Mouse (Mus musculus): Measurements from ENCODE around the gene Ell. TPM values are rescaled to one million over a fixed set of nuclear protein-coding genes. Genes with fewer than 3 reads are reported as not detected.
"Not testable (repeated sequence)": the region's sequence is repeated elsewhere in the genome, so short reads cannot be mapped to it uniquely, and the experiment has no call there.

Gene Ell
- polyA plus RNA-seq, 1 experiment from 2014 or later = 17.8 TPM

DNA sequence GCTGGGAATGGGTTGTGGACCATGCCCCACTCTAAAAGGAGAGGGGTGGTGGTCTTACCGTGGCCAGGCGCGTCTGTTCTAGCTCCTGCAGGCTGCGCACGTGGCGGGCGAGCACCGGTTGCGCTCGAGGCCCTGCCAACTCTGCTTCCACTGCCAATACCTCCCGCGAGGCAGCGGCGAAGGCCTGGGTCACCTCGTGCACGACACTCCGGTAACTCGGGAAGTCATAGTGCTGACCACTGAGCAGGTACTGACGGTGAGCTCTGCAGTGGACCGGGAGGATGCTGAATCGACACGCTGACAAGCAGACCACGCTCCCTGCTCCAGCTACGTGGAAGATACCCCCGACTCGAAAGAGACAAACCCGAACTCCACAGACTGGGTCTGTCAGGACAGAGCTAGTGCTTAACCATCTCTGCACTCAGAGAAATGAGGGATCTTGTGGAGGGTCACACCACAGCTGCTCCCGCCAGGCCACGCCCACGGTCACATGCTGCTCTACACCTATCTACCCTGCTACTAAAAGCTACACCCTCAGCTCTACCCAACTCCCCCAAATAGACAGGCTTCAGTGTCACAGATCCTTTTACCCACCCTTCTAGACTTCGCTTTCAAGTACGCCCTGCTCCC, 33.4 kb upstream of the Ell start:
- peak overlapping the region; percentile 55 for H3K4me3 ChIP-seq (ENCODE audit: low read depth, low read length)
- H3K27me3 ChIP-seq (ENCODE audit: control insufficient read depth, insufficient read depth, low read length) = peaks cover 19% of the 10 kb centered on the region
- 37% methylated on average over 32 of the region's 32 CpGs for WGBS
- H3K36me3 ChIP-seq (ENCODE audit: control insufficient read depth, insufficient read depth, low read length) = peaks cover 7% of the 10 kb centered on the region; the same call in 1 of the 2 replicates
- peak overlapping the region; percentile 74 for H3K9ac ChIP-seq (replicated peaks; ENCODE audit: low read depth, low read length)
- H3K27ac ChIP-seq (ENCODE audit: low read depth, low read length) = peak overlapping the region; percentile 85; the same call in 1 of the 2 replicates
- peak; percentile 16 for ATAC-seq (ENCODE audit: low read depth)
- H3K9me3 ChIP-seq (ENCODE audit: control insufficient read depth, low read length) = no peaks in the 10 kb centered on the region
- H3K4me2 ChIP-seq (ENCODE audit: low read depth, low read length) = peak overlapping the region; percentile 84
- peaks cover 25% of the 10 kb centered on the region for H3K4me1 ChIP-seq (ENCODE audit: control insufficient read depth, insufficient read depth, low read length)

DNA sequence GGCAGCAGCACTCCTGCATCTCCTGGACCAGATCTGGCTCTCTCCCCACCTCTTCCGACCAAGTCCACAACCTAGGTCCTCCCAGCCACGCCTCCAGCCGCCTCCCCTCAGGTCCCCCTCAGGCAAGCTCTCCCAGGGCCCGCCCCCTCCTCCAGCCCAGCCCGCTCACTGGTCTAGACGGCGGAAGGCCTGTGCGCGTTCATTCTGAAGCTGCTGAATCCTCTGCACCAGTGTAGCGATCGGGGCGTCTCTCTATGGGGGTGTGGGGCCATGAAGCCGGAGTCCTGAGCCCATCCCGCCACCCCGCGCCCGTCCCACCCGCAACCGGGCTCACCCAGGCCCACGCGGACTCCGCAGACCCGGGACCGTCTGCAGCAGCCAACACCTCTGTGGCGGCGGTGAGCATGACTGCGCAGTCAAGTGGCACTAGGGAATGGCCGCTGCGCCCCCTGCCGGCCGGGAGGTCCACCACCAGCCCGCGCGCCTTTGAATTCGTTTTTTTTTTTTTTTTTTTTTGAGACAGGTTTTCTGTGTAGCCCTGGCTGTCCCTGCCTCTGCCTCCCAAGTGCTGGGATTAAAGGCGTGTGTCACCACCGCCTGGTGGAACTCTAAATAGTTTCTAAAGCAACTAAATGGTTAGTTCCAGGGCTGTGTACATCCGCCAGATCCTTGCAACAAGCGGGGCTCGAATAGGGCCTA, 32.8 kb upstream of the Ell start, which contains the start of gene Rex1bd:
TSS of gene Rex1bd (minus strand) at position 425 of the 699 bp plus-strand sequence.
- Histone ChIP-seq H3K4me2 (ENCODE audit: low read depth, low read length) (peak within 1 kb of the TSS; percentile 84), H3K27ac (ENCODE audit: low read depth, low read length) (peak within 1 kb of the TSS; percentile 85), H3K4me1 (ENCODE audit: control insufficient read depth, insufficient read depth, low read length) (peaks cover 25% of the 10 kb centered on the region), H3K9ac (replicated peaks; ENCODE audit: low read depth, low read length) (peak within 1 kb of the TSS; percentile 74), H3K9me3 (ENCODE audit: control insufficient read depth, low read length) (no peaks in the 10 kb centered on the region), H3K36me3 (ENCODE audit: control insufficient read depth, insufficient read depth, low read length) (peaks cover 7% of the 10 kb centered on the region; the same call in 1 of the 2 replicates), H3K4me3 (ENCODE audit: low read depth, low read length) (peak within 1 kb of the TSS; percentile 55), H3K27me3 (ENCODE audit: control insufficient read depth, insufficient read depth, low read length) (peaks cover 16% of the 10 kb centered on the region)
- 3% methylated on average over 40 of the region's 40 CpGs for WGBS
- ATAC-seq (ENCODE audit: low read depth) = peak; percentile 87

DNA sequence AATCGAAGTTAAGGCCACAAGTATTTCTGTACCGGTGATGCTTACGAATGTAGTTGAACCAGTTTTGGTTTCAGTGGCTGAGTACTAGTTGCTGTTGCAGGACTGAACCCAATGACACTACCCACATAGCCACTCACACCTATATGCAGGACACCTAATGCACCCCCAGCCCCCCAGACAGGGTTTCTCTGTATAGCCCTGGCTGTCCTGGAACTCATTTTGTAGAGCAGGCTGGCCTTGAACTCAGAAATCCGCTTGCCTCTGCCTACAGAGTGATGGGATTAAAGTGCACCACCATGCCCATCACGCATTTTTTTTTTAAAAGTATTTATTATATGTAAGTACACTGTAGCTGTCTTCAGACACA, 32.2 kb upstream of the Ell start:
- H3K4me3 ChIP-seq (ENCODE audit: low read depth, low read length) = no peak overlapping the region
- peaks cover 25% of the 10 kb centered on the region for H3K4me1 ChIP-seq (ENCODE audit: control insufficient read depth, insufficient read depth, low read length)
- H3K4me2 ChIP-seq (ENCODE audit: low read depth, low read length) = no peak overlapping the region; the same call in 1 of the 2 replicates

GRCm38 (mm10) chr8:70509281-70509952, 29.8 kb upstream of the Ell start:
- H3K4me2 ChIP-seq (ENCODE audit: low read depth, low read length) = peak overlapping the region; percentile 100
- WGBS = 15% methylated on average over 25 of the region's 25 CpGs
- ATAC-seq (ENCODE audit: low read depth) = no peak
- peaks cover 10% of the 10 kb centered on the region; the same call in 1 of the 2 replicates for H3K36me3 ChIP-seq (ENCODE audit: control insufficient read depth, insufficient read depth, low read length)
- H3K9ac ChIP-seq (replicated peaks; ENCODE audit: low read depth, low read length) = peak overlapping the region; percentile 90
- no peaks in the 10 kb centered on the region for H3K9me3 ChIP-seq (ENCODE audit: control insufficient read depth, low read length)
- H3K27me3 ChIP-seq (ENCODE audit: control insufficient read depth, insufficient read depth, low read length) = no peaks in the 10 kb centered on the region
- peak overlapping the region; percentile 97; the same call in 1 of the 2 replicates for H3K27ac ChIP-seq (ENCODE audit: low read depth, low read length)
- peak overlapping the region; percentile 97 for H3K4me3 ChIP-seq (ENCODE audit: low read depth, low read length)
- H3K4me1 ChIP-seq (ENCODE audit: control insufficient read depth, insufficient read depth, low read length) = peaks cover 20% of the 10 kb centered on the region

More for the DNA sequence above, 32.2 kb upstream of the Ell start:
- Histone ChIP-seq H3K36me3 (ENCODE audit: control insufficient read depth, insufficient read depth, low read length) (peaks cover 7% of the 10 kb centered on the region; the same call in 1 of the 2 replicates), H3K27me3 (ENCODE audit: control insufficient read depth, insufficient read depth, low read length) (peaks cover 11% of the 10 kb centered on the region), H3K9ac (replicated peaks; ENCODE audit: low read depth, low read length) (no peak overlapping the region), H3K9me3 (ENCODE audit: control insufficient read depth, low read length) (no peaks in the 10 kb centered on the region), H3K27ac (ENCODE audit: low read depth, low read length) (no peak overlapping the region)
- no peak for ATAC-seq (ENCODE audit: low read depth)
- WGBS = 69% methylated on average over 5 of the region's 5 CpGs

DNA sequence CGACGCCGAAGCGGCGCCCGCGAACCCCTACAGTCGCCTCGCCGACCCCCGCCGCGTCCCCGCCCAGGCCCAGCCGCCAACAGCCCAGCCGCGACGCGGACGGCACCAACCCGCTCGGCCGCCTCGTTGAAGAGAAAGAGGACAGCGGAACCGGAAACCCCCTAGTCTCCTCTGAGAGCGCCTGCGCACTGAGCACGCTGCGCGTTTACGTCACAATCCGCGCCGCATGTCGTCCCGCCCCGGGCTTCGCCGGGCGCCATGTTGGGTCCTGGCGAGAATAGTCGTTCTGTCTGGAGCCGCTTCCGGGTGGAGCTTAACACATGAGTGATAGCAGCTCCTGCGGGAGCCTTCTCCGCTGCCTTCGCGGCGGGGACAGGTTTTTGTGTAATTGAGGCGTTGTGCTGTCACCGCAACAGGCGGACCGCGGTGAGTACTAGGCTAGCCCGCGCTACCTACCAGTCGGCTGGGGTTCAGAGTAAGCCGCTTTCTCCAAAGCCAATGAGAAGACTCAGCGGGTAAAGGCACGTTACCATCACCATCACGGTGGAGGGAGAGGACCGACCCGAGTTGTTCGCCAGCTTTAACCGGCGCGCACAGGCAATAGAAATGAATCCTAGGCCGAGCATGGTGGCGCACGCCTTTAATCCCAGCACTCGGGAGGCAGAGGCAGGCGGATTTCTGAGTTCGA, 28.9 kb upstream of the Ell start, which contains the start of gene Uba52:
TSS of gene Uba52 (minus strand) at position 574 of the 688 bp plus-strand sequence.
- ATAC-seq (ENCODE audit: low read depth) = peak; percentile 77
- Histone ChIP-seq H3K27me3 (ENCODE audit: control insufficient read depth, insufficient read depth, low read length) (no peaks in the 10 kb centered on the region), H3K9ac (replicated peaks; ENCODE audit: low read depth, low read length) (peak within 1 kb of the TSS; percentile 90), H3K9me3 (ENCODE audit: control insufficient read depth, low read length) (no peaks in the 10 kb centered on the region), H3K27ac (ENCODE audit: low read depth, low read length) (peak within 1 kb of the TSS; percentile 97), H3K4me1 (ENCODE audit: control insufficient read depth, insufficient read depth, low read length) (peaks cover 19% of the 10 kb centered on the region), H3K4me3 (ENCODE audit: low read depth, low read length) (peak within 1 kb of the TSS; percentile 97), H3K4me2 (ENCODE audit: low read depth, low read length) (peak within 1 kb of the TSS; percentile 100), H3K36me3 (ENCODE audit: control insufficient read depth, insufficient read depth, low read length) (peaks cover 11% of the 10 kb centered on the region; the same call in 1 of the 2 replicates)
- WGBS = under 1% methylated on average over 67 of the region's 74 CpGs

DNA sequence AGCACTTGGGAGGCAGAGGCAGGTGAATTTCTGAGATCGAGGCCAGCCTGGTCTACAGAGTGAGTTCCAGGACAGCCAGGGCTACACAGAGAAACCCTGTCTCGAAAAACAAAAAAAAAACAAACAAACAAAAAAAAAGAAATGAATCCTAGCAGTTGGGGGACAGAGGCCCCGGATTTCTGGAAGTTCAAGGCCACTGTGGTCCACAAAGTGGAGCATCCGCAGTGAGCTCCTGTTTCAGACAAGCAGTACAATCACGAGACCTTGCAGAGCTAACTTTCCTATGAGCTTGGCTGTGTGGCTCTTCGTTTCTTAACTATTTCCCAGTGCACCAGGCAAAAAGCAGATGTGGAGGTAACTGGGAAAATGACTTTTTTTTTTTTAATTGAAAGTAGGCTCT, 28.1 kb upstream of the Ell start:
- not testable (repeated sequence) for ATAC-seq (ENCODE audit: low read depth); H3K9me3 ChIP-seq (ENCODE audit: control insufficient read depth, low read length); H3K27me3 ChIP-seq (ENCODE audit: control insufficient read depth, insufficient read depth, low read length); H3K27ac ChIP-seq (ENCODE audit: low read depth, low read length)
- Histone ChIP-seq H3K4me2 (ENCODE audit: low read depth, low read length) (peak overlapping the region; percentile 100), H3K4me1 (ENCODE audit: control insufficient read depth, insufficient read depth, low read length) (peaks cover 12% of the 10 kb centered on the region), H3K9ac (replicated peaks; ENCODE audit: low read depth, low read length) (peak overlapping the region; percentile 90; the same call in 1 of the 2 replicates), H3K36me3 (ENCODE audit: control insufficient read depth, insufficient read depth, low read length) (peaks cover 12% of the 10 kb centered on the region; the same call in 1 of the 2 replicates), H3K4me3 (ENCODE audit: low read depth, low read length) (peak overlapping the region; percentile 97)
- 87% methylated on average over 6 of the region's 6 CpGs for WGBS

- no peaks in the 10 kb centered on the region for H3K9me3 ChIP-seq (ENCODE audit: control insufficient read depth, low read length)
- no peak for ATAC-seq (ENCODE audit: low read depth)
- 95% methylated on average over 2 of the region's 2 CpGs for WGBS
Observed at GRCm38 (mm10) chr8:70511770-70512169, 27.5 kb upstream of the Ell start.

DNA sequence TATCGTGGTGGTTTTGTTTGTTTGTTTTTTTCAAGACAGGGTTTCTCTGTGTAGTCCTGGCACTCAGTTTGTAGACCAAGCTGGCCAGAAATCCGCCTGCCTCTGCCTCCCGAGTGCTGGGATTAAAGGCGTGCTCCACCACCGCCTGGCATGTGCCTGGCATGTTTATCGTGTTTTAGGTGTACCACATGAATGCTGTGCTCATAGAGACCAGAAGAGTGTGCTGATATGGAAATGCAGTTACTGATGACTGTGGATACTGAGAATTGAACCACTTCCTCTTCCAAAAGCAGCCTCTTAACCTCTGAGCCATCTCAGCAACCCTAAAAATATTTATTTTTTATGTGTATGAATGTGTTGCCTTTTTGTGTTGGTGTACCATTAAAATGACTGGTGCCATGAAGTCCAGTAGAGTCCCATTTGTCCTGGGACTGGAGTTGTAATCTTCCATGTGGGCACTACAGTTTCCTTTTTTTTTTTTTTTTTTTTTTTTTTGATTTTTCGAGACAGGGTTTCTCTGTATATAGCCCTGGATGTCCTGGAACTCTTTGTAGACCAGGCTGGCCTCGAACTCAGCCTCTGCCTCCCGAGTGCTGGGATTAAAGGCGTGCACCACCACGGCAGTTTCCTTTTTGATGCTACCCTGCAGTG, 26.9 kb upstream of the Ell start:
- Histone ChIP-seq H3K27ac (ENCODE audit: low read depth, low read length) (no peak overlapping the region; the same call in 1 of the 2 replicates), H3K36me3 (ENCODE audit: control insufficient read depth, insufficient read depth, low read length) (peaks cover 16% of the 10 kb centered on the region; the same call in 1 of the 2 replicates), H3K4me3 (ENCODE audit: low read depth, low read length) (no peak overlapping the region), H3K27me3 (ENCODE audit: control insufficient read depth, insufficient read depth, low read length) (no peaks in the 10 kb centered on the region), H3K9me3 (ENCODE audit: control insufficient read depth, low read length) (no peaks in the 10 kb centered on the region), H3K9ac (replicated peaks; ENCODE audit: low read depth, low read length) (no peak overlapping the region), H3K4me1 (ENCODE audit: control insufficient read depth, insufficient read depth, low read length) (peaks cover 12% of the 10 kb centered on the region), H3K4me2 (ENCODE audit: low read depth, low read length) (no peak overlapping the region)
- 94% methylated on average over 11 of the region's 11 CpGs for WGBS
- ATAC-seq (ENCODE audit: low read depth) = no peak

More at GRCm38 (mm10) chr8:70511770-70512169, 27.5 kb upstream of the Ell start:
- no peak overlapping the region for H3K4me3 ChIP-seq (ENCODE audit: low read depth, low read length)
- no peak overlapping the region; the same call in 1 of the 2 replicates for H3K27ac ChIP-seq (ENCODE audit: low read depth, low read length)
- no peak overlapping the region for H3K4me2 ChIP-seq (ENCODE audit: low read depth, low read length)
- no peaks in the 10 kb centered on the region for H3K27me3 ChIP-seq (ENCODE audit: control insufficient read depth, insufficient read depth, low read length)
- H3K4me1 ChIP-seq (ENCODE audit: control insufficient read depth, insufficient read depth, low read length) = peaks cover 12% of the 10 kb centered on the region
- peaks cover 16% of the 10 kb centered on the region; the same call in 1 of the 2 replicates for H3K36me3 ChIP-seq (ENCODE audit: control insufficient read depth, insufficient read depth, low read length)
- H3K9ac ChIP-seq (replicated peaks; ENCODE audit: low read depth, low read length) = no peak overlapping the region
